Mouse (Mus musculus) midbrain, embryonic 15.5 days (tissue): ENCODE data around the gene Slc26a9. TPM values are rescaled to one million over a fixed set of nuclear protein-coding genes. Genes with fewer than 3 reads are reported as not detected.
A peak's percentile ranks its signal among the peaks of the same experiment; 100 is the strongest.

Experiments used
- ATAC-seq: fragments of 200-750 bp; cut with Nextera tagmentation; replicated peaks from 2 replicates; pipeline ENCODE4 v1.8.0; 2017; ENCODE audit warnings: moderate TSS enrichment
- H3K27ac ChIP-seq: fragments of 300-500 bp; sonication (generic); 2 replicates; pipeline ENCODE4 v1.5.1; 2015; ENCODE audit warnings: mild to moderate bottlenecking, inconsistent platforms
- H3K27me3 ChIP-seq: fragments of 300-500 bp; sonication (generic); replicated peaks from 2 replicates; pipeline ENCODE4 v1.6.1; 2015; ENCODE audit warnings: inconsistent platforms
- H3K36me3 ChIP-seq: fragments of 300-500 bp; sonication (generic); replicated peaks from 2 replicates; pipeline ENCODE4 v1.6.1; 2015; ENCODE audit warnings: inconsistent platforms
- H3K4me1 ChIP-seq: fragments of 300-500 bp; sonication (generic); 2 replicates; pipeline ENCODE4 v1.6.1; 2015; ENCODE audit warnings: inconsistent platforms
- H3K4me2 ChIP-seq: fragments of 300-500 bp; sonication (generic); 2 replicates; pipeline ENCODE4 v1.6.1; 2015; ENCODE audit warnings: inconsistent platforms, mild to moderate bottlenecking, moderate library complexity
- H3K4me3 ChIP-seq: fragments of 300-500 bp; sonication (generic); 2 replicates; pipeline ENCODE4 v1.5.1; 2015; ENCODE audit warnings: mild to moderate bottlenecking, inconsistent platforms
- H3K9ac ChIP-seq: fragments of 300-500 bp; sonication (generic); 2 replicates; pipeline ENCODE4 v1.6.1; 2015; ENCODE audit warnings: mild to moderate bottlenecking, inconsistent platforms
- H3K9me3 ChIP-seq: fragments of 300-500 bp; sonication (generic); 2 replicates; pipeline ENCODE4 v1.6.1; 2016; ENCODE audit warnings: inconsistent platforms
- WGBS: fragments of 180-500 bp; shearing (Covaris S2); methylation state at CpG from one replicate; pipeline ENCODE4 v1.1.7; 2015; ENCODE audit warnings: mixed read lengths; 5-methylcytosine and 5-hydroxymethylcytosine counted together
- polyA plus RNA-seq: library from polyadenylated mRNA; unstranded; fragments of >200 nt; fragmentation: Nextera tagmentation; extraction: Ambion mirVana; gene quantifications from 2 replicates; pipeline ENCODE4 v1.2.1, GENCODE M21; 2015

Slc26a9 gene
- polyA plus RNA-seq, 1 experiment from 2014 or later: 0.08 TPM

DNA sequence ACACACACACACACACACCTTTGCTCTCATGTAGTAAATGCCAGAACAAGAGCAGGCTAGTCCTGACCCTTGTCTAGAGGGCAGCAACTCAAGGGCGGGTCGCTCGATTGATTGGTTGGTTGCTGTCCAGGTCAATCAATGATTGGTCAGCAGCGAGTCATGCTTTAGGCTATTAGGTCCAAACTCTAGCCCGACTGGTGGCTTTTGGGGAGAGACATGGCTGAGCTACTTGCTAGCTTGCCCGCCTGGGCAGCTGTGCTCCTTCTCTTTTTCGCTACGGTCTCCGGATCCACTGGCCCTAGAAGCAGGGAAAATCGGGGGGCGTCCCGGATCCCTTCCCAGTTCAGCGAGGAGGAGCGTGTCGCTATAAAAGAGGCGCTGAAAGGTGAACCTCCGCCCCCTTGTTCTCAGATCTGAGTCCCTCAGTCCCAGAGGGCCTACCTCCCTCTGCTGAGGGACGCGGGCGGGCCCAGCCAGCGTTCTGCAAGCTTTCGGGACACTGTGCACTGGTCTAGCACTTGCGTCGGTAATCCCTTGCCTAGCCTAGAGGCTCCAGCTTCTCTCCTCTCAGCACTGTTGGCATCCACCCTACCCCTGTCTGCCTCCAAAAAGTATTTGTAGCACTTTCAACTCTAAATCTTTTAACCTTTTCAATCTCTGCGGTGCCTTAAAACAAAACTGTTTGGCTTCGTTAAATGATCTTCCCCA is 53.5 kb downstream of the Slc26a9 start, which contains the start of gene Pm20d1:
Gene Pm20d1, plus strand, starts transcription at position 180 of the 708 bp plus-strand sequence.
- Histone ChIP-seq H3K4me3 (peak within 1 kb of the TSS; percentile 25), H3K4me2 (peak within 1 kb of the TSS; percentile 51), H3K27ac (no peak within 1 kb of the TSS), H3K4me1 (peaks cover 8% of the 10 kb centered on the region; the same call in 1 of the 2 replicates), H3K9me3 (no peaks in the 10 kb centered on the region), H3K27me3 (0 out of 2 replicates have a peak, but pooled peaks cover 4% of the 10 kb centered on the region), H3K9ac (peak within 1 kb of the TSS; percentile 22; the same call in 1 of the 2 replicates), H3K36me3 (no peaks in the 10 kb centered on the region)
- WGBS: 7% methylated on average over 26 of the region's 26 CpGs
- ATAC-seq: no peak

DNA sequence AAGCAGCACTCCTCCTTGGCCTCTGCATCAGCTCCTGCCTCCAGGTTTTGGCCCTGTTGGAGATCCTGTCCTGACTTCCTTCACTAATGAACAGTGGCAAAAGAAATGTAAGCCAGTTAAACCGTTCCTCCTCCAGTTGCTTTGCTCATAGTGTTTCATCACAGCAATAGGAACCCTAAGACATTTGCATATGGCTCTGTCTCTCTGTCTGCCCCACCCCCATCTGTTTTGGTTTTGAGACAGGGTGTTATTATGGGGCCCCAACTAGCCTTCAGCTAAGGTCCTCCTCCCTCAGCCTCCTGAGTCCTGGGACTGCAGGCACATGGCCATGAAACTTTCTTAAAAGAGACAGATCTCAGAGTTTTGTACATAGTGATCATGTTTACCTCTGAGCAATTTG is 56.2 kb downstream of the Slc26a9 start:
- H3K36me3 ChIP-seq: no peaks in the 10 kb centered on the region
- H3K9ac ChIP-seq: no peak overlapping the region
- H3K27me3 ChIP-seq: 0 out of 2 replicates have a peak, but pooled peaks cover 4% of the 10 kb centered on the region
- ATAC-seq: no peak
- no peak overlapping the region for H3K4me2 ChIP-seq
- H3K4me3 ChIP-seq: no peak overlapping the region
- 43% methylated on average over 1 of the region's 1 CpGs for WGBS
- no peak overlapping the region for H3K27ac ChIP-seq
- H3K9me3 ChIP-seq: no peaks in the 10 kb centered on the region
- H3K4me1 ChIP-seq: peaks cover 4% of the 10 kb centered on the region; the same call in 1 of the 2 replicates

DNA sequence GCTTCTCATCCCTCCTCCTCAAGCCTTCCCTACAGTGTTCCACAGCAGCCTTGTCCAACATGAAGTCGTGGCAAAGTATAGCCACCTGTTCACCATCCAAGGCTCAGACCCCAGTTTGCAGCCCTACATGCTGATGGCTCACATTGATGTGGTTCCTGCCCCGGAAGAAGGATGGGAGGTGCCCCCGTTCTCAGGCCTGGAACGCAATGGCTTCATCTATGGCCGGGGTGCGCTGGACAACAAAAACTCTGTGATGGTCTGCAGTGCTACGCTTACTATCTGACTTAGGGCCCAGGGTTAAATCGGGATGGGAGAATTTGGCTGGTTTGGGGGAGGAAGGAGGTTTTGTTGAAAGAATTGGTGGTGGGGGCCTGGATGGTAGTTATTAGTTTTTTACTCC is 57.2 kb downstream of the Slc26a9 start:
- no peak overlapping the region for H3K9ac ChIP-seq
- H3K27me3 ChIP-seq: 0 out of 2 replicates have a peak, but pooled peaks cover 4% of the 10 kb centered on the region
- WGBS: 96% methylated on average over 8 of the region's 8 CpGs
- H3K4me3 ChIP-seq: no peak overlapping the region
- ATAC-seq: no peak
- no peaks in the 10 kb centered on the region for H3K9me3 ChIP-seq
- H3K27ac ChIP-seq: no peak overlapping the region
- no peaks in the 10 kb centered on the region for H3K36me3 ChIP-seq
- peaks cover 4% of the 10 kb centered on the region; the same call in 1 of the 2 replicates for H3K4me1 ChIP-seq
- H3K4me2 ChIP-seq: no peak overlapping the region

DNA sequence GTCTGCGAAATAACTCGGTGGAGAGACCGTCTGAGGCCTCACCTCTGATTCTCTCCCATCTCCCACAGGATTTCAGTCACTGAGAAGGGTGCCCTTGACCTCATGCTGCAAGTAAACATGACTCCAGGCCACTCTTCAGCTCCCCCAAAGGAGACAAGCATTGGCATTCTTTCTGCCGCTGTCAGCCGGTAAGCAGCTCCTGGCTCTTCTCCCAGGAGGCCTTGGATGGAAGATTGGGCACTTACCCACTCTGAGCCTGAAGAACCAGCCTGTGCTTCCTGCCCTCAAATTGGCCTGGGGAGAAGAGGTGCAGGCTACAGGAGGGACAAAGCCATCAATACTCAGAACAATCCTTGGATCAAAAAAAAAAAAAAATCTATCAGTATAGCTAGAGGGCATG is 58.8 kb downstream of the Slc26a9 start:
- Histone ChIP-seq H3K36me3 (no peaks in the 10 kb centered on the region), H3K9me3 (no peaks in the 10 kb centered on the region), H3K4me2 (no peak overlapping the region), H3K27ac (no peak overlapping the region), H3K4me3 (no peak overlapping the region), H3K9ac (no peak overlapping the region), H3K27me3 (0 out of 2 replicates have a peak, but pooled peaks cover 1% of the 10 kb centered on the region), H3K4me1 (no peaks in the 10 kb centered on the region; the same call in 1 of the 2 replicates)
- WGBS: 79% methylated on average over 5 of the region's 5 CpGs
- ATAC-seq: no peak

DNA sequence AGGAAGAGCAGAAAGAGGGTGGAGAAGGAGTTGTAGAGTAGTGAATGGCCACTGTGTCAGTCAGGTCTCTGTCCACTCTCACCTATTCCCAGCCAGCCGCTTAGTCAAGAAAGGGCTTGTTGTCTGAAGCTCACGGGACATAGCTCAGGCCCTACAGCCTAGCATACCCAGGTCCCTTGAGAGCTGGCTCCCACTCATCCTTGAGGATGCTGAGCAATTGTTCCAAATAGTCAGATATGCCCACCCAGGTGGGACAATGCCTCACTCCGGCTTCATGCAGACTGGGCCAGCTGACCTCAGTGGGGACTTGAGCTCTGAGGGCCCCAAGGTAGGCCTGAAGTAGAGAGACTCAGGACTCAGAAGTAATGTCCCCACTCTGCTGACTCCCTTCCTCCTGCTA is 60.3 kb downstream of the Slc26a9 start:
- whole genome bisulfite sequencing: 96% methylated on average over 3 of the region's 3 CpGs

DNA sequence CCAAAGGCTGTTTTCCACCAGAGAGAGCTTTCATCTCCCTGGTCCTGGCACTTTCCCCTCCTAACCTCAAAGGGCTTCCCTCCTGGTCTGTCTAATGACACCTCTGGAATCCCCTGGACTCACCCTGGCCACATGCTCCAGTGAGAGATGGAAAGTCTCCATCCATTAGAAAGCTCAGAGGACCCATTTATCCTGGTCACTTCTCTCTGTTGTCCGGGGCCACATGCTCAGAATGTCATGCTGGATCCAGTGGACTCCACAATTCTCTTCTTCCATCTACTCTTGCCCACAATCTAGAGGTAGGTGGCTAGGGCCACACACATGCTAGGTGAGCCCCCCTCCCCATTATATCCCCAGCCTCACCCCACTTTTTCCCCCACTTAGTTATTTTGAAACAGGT is 65.2 kb downstream of the Slc26a9 start:
- ATAC-seq: no peak
- Histone ChIP-seq H3K4me2 (no peak overlapping the region), H3K27ac (no peak overlapping the region), H3K4me3 (no peak overlapping the region), H3K27me3 (no peaks in the 10 kb centered on the region), H3K4me1 (no peaks in the 10 kb centered on the region), H3K36me3 (no peaks in the 10 kb centered on the region), H3K9ac (no peak overlapping the region), H3K9me3 (no peaks in the 10 kb centered on the region)
- 81% methylated on average over 1 of the region's 1 CpGs for WGBS

More for the DNA sequence above, 60.3 kb downstream of the Slc26a9 start:
- Histone ChIP-seq H3K27ac (no peak overlapping the region), H3K9me3 (no peaks in the 10 kb centered on the region), H3K4me3 (no peak overlapping the region), H3K4me2 (no peak overlapping the region), H3K9ac (no peak overlapping the region), H3K4me1 (no peaks in the 10 kb centered on the region), H3K36me3 (no peaks in the 10 kb centered on the region), H3K27me3 (no peaks in the 10 kb centered on the region)
- ATAC-seq: no peak

DNA sequence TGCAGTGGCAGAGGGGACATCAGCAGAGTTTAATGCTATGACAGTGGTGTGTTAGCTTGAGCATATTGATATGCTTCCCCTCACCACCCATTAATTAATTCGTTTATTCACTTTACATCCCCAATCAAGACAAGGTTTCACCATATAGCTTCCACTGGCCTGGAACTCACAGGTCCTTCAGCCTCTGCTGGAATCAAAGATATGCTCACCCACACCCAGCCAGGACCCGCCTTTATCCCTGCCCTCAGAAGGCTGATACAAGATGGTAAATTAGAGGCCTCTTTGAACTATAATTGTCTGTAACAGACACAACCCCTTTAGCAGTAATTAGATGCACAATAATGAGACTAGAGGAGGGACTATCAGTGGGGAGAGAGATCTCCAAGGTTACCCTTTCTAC is 65.8 kb downstream of the Slc26a9 start:
- Histone ChIP-seq H3K36me3 (no peaks in the 10 kb centered on the region), H3K4me3 (no peak overlapping the region), H3K4me2 (no peak overlapping the region), H3K9me3 (no peaks in the 10 kb centered on the region), H3K27ac (no peak overlapping the region), H3K27me3 (no peaks in the 10 kb centered on the region), H3K4me1 (no peaks in the 10 kb centered on the region), H3K9ac (no peak overlapping the region)
- ATAC-seq: no peak
- 74% methylated on average over 2 of the region's 2 CpGs for WGBS

DNA sequence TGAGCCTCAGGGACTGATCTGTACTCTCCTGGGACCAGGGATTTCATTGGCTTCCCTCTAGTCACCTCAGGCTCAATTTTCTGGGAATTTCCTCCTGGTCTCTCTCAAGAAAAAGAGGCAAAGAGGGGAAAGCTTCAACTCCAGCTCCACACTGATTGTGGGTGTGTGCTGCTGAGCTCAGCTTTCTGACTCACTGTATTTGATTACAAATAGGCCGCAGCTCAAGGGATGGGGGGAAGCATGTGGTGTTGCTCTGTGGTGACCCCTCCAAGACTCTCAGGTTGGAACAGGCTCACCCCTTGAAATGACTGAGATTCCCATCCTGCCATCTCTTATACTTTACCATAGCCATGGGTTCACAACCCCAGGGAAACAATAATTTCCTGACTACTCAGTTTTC is 67.6 kb downstream of the Slc26a9 start:
- no peak for ATAC-seq
- Histone ChIP-seq H3K4me3 (no peak overlapping the region), H3K4me2 (no peak overlapping the region), H3K9me3 (no peaks in the 10 kb centered on the region), H3K27ac (no peak overlapping the region), H3K27me3 (no peaks in the 10 kb centered on the region), H3K4me1 (no peaks in the 10 kb centered on the region), H3K9ac (no peak overlapping the region), H3K36me3 (no peaks in the 10 kb centered on the region)
- 97% methylated on average over 1 of the region's 1 CpGs for WGBS

DNA sequence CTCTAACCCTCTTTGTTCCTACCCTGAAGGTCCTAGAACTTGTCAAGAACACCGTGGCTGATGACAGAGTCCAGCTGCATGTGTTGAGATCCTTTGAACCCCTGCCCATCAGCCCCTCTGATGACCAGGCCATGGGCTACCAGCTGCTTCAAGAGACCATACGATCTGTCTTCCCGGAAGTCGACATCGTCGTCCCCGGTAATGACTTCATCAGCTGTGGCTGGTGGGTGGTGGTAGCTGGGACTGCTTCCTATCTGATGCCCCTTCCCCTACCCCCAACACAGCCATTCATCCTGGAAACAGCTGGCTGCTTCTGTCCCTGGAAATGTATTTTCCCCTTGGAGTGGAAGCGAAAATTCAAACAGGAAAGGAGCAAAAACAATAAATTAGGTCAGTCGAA is 68.2 kb downstream of the Slc26a9 start:
- Histone ChIP-seq H3K4me1 (no peaks in the 10 kb centered on the region), H3K27ac (no peak overlapping the region), H3K27me3 (no peaks in the 10 kb centered on the region), H3K36me3 (no peaks in the 10 kb centered on the region), H3K4me2 (no peak overlapping the region), H3K9ac (no peak overlapping the region), H3K9me3 (no peaks in the 10 kb centered on the region), H3K4me3 (no peak overlapping the region)
- ATAC-seq: no peak
- 89% methylated on average over 9 of the region's 9 CpGs for WGBS

DNA sequence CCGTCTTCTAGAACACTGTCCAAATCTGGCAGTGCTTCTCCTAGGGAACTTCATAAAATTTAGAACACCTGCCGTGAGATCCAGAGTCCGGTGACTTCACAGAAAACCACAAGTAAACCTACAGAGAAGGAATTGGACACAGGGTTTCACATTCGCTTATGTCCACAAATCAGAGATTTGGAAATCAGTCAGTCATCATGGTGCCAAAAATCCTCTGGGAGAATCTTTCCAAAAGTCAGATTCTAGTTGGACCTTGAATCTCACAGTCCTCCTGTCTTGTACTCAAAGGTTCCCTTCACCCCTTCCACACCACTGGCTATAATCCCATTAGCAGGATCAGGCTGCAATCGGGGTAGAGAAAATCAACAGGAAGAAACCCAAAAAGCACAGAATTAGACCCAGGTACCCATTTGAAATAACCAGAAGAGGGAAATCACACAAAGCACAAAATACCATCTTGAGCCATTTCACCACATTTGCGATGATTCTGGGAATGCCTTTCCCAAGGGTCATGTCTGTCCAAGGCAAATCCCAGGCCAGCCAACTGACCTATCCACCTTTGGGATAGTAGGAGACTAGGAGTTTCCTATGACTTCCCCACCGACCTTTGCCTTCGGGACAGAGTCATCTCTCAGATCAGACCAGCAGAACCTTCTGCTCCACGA is 68.9 kb downstream of the Slc26a9 start:
- Histone ChIP-seq H3K27ac (no peak overlapping the region), H3K4me3 (no peak overlapping the region), H3K4me1 (no peaks in the 10 kb centered on the region), H3K27me3 (no peaks in the 10 kb centered on the region), H3K9me3 (no peaks in the 10 kb centered on the region), H3K9ac (no peak overlapping the region), H3K4me2 (no peak overlapping the region), H3K36me3 (no peaks in the 10 kb centered on the region)
- no peak for ATAC-seq
- 77% methylated on average over 9 of the region's 9 CpGs for WGBS

DNA sequence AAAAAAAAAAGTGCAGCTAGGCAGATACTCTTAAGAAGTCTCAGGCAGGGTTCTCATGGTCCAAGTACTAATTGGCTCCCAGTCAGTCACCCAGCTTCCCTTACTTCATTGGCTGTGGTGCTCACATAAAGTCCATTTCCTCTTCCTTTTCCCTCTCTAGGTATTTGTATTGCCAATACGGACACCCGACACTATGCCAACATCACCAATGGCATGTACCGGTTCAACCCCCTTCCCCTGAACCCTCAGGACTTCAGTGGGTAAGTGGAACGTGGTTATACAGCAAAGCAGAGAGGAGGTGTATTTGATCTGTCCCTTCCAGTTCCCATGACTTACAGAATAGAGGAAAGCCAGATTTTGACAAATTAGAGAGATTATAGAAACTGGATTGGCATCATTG is 69.9 kb downstream of the Slc26a9 start:
- Histone ChIP-seq H3K4me2 (no peak overlapping the region), H3K27me3 (no peaks in the 10 kb centered on the region), H3K27ac (no peak overlapping the region), H3K36me3 (no peaks in the 10 kb centered on the region), H3K4me1 (no peaks in the 10 kb centered on the region), H3K9ac (no peak overlapping the region), H3K9me3 (no peaks in the 10 kb centered on the region), H3K4me3 (no peak overlapping the region)
- ATAC-seq: no peak
- WGBS: 94% methylated on average over 4 of the region's 4 CpGs

DNA sequence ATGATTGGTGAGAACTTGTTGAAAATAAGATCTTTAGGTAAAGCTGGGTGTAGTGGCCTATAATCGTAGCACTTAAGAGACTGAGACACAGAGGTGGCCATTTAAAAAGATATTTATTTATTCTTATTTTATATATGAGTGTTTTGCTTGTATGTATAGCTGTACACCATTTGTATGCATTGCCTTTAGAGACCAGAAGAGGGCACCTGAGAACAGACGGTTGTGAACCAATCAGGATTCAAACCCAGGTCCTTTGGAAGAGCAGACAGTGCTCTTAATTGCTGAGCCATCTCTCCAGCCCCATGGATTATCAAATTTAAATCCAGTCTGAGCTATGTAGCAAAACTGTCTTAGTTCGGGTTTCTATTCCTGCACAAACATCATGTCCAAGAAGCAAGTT is 70.4 kb downstream of the Slc26a9 start:
- Histone ChIP-seq H3K9ac (no peak overlapping the region), H3K4me1 (no peaks in the 10 kb centered on the region), H3K4me3 (no peak overlapping the region), H3K36me3 (no peaks in the 10 kb centered on the region), H3K9me3 (no peaks in the 10 kb centered on the region), H3K27me3 (no peaks in the 10 kb centered on the region), H3K27ac (no peak overlapping the region), H3K4me2 (no peak overlapping the region)
- 87% methylated on average over 3 of the region's 3 CpGs for WGBS
- no peak for ATAC-seq

DNA sequence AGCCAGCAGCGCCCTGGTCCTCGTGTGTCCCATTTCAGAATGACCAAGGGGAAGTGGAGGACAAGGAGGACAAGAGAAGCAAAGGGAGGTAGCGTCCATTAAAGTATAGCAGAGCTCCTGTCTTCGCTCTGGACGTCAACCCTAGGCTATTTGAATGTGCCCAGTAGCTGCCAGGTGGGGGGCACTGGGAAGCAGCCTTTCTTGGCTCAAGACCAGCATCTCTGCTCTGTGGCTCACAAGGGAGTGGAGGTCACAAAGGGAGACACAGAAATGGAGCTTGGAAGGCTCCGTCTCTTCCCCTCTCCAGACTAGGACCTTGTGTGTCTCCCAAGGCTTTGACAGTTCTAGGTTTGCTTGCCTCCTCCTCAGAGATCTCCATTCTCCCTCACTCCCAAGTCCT is 73.1 kb downstream of the Slc26a9 start:
- Histone ChIP-seq H3K9me3 (no peaks in the 10 kb centered on the region), H3K4me1 (no peaks in the 10 kb centered on the region), H3K27ac (no peak overlapping the region), H3K27me3 (no peaks in the 10 kb centered on the region), H3K9ac (no peak overlapping the region), H3K4me2 (no peak overlapping the region), H3K36me3 (no peaks in the 10 kb centered on the region), H3K4me3 (no peak overlapping the region)
- no peak for ATAC-seq
- 74% methylated on average over 6 of the region's 6 CpGs for WGBS
